Mouse (Mus musculus) liver, embryonic 14.5 days (tissue): ENCODE results near the gene Galnt2.

Experiments used
- CTCF ChIP-seq: IDR thresholded peaks from 2 replicates; pipeline ENCODE4 v1.5.1; 2016; ENCODE audit warnings: antibody characterized with exemption, low read depth, control low read depth
- EP300 ChIP-seq: IDR thresholded peaks from 2 replicates; pipeline ENCODE4 v1.6.1; 2016; ENCODE audit warnings: antibody characterized with exemption, low read depth

GRCm38 (mm10) chr8:124289481-124290050 lies 58.4 kb downstream of the Galnt2 start:
- no peak for TF ChIP-seq CTCF
- TF ChIP-seq EP300, result no peak
